Mouse (Mus musculus) stomach, embryonic 14.5 days (tissue): ENCODE results near the gene Kpna6. TPM values are rescaled to one million over a fixed set of nuclear protein-coding genes. Genes with fewer than 3 reads are reported as not detected.
"Not testable (repeated sequence)": the region's sequence is repeated elsewhere in the genome, so short reads cannot be mapped to it uniquely, and the experiment has no call there.

Experiments
- ATAC-seq: fragments of 200-750 bp; cut with Nextera tagmentation; 2 replicates; pipeline ENCODE4 v1.8.0; 2017; ENCODE audit warnings: low read depth, moderate TSS enrichment; ENCODE audit not compliant: insufficient number of reproducible peaks, insufficient read depth, low FRiP score
- H3K27ac ChIP-seq: fragments of 300-500 bp; sonication (generic); 2 replicates; pipeline ENCODE4 v1.5.1; 2014; ENCODE audit warnings: mild to moderate bottlenecking, low read length, moderate library complexity, mixed read lengths
- H3K27me3 ChIP-seq: fragments of 300-500 bp; sonication (generic); 2 replicates; pipeline ENCODE4 v1.6.1; 2014; ENCODE audit warnings: low read length, control low read depth, mixed read lengths; ENCODE audit not compliant: control insufficient read depth, insufficient read depth
- H3K36me3 ChIP-seq: fragments of 300-500 bp; sonication (generic); 2 replicates; pipeline ENCODE4 v1.6.1; 2014; ENCODE audit warnings: mild to moderate bottlenecking, control low read depth, low read length, moderate library complexity, mixed read lengths; ENCODE audit not compliant: control insufficient read depth, insufficient read depth
- H3K4me1 ChIP-seq: fragments of 300-500 bp; sonication (generic); 2 replicates; pipeline ENCODE4 v1.6.1; 2014; ENCODE audit warnings: low read length, control low read depth, mixed read lengths; ENCODE audit not compliant: control insufficient read depth, insufficient read depth
- H3K4me2 ChIP-seq: fragments of 300-500 bp; sonication (generic); replicated peaks from 2 replicates; pipeline ENCODE4 v1.6.1; 2014; ENCODE audit warnings: low read depth, low read length, control low read depth
- H3K4me3 ChIP-seq: fragments of 300-500 bp; sonication (generic); 2 replicates; pipeline ENCODE4 v1.5.1; 2014; ENCODE audit warnings: low read depth, low read length, control low read depth
- H3K9ac ChIP-seq: fragments of 300-500 bp; sonication (generic); replicated peaks from 2 replicates; pipeline ENCODE4 v1.6.1; 2014; ENCODE audit warnings: low read depth, mild to moderate bottlenecking, control low read depth, low read length, moderate library complexity, mixed read lengths
- H3K9me3 ChIP-seq: fragments of 300-500 bp; sonication (generic); 2 replicates; pipeline ENCODE4 v1.6.1; 2016; ENCODE audit warnings: low read depth, low read length, control low read depth; ENCODE audit not compliant: control insufficient read depth
- WGBS: fragments of 180-500 bp; shearing (Covaris S2); extraction: QIAGEN DNeasy Blood & Tissue Kit; methylation state at CpG from one replicate; pipeline ENCODE4 v1.1.7; 2014; 5-methylcytosine and 5-hydroxymethylcytosine counted together
- polyA plus RNA-seq: library from polyadenylated mRNA; unstranded; fragments of >200 nt; fragmentation: Nextera tagmentation; extraction: Ambion mirVana; gene quantifications from 2 replicates; pipeline ENCODE4 v1.2.1, GENCODE M21; 2014

Kpna6 gene
- polyA plus RNA-seq, result 12.0 and 14.4 TPM in 2 replicates

DNA sequence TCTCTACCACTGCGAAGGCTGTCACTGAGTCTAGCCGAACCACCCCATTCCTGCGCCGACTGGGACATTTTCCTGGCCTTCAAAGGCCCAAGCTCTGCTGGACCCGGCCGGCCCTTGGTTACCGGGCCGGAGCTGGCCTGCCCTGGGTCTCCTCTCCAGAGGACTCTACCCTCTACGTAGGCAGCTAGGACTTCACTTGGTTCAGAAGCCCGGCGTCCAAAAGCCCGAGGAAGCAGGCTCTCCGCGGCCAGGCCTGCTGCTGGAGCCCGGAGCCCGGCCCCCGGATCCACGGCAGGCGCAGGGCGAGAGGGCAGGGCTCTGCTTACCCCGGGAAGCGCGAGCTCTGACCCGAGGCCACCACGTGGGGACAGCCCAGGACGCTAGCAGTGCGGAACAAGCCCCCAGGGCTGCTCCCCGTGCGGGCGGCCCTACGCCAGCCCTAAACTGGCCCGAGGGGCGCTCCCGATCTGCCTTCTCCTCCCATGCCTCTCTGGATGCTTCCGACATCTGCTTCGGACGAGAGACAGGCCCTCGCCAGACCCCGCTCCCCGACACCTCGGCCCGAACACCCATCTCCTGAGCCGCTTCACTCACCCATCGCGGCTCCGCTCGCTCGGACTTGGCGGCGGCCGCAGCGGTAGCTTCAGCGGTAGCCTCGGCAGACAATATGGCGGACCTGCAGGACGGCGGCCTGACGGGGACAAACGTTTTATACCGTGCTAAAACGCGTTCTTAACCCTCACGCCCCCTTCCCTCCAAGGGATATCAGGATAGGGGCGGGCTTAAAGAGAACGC is at the start of gene Kpna6:
Gene Kpna6 (minus strand): TSS at position 685 of the 795 bp plus-strand sequence.
- Histone ChIP-seq H3K4me1 (peaks cover 9% of the 10 kb centered on the region; the same call in 1 of the 2 replicates), H3K4me2 (peak within 1 kb of the TSS; percentile 73)
- WGBS, result under 1% methylated on average over 65 of the region's 65 CpGs

DNA sequence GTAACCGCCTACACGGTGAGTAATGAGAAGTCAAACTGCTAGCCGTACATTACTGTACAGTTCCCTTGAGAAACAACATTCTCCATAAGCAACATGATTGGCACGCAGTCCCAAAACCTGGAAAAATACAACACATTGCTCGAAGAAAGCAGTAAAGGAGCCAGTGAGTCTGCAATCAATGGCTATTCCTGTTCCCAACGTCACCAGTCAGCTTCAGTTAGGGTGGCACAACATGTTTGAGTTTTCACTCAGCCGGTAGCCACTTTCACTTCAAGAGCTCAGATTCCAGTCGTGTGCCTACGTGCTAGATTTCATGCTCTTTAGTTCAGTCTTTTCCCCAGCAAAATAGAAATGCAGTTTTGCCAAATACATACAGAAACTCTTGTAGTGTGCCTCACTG is 43.7 kb upstream of the Kpna6 start:
- no peak overlapping the region for H3K4me2 ChIP-seq
- peaks cover 83% of the 10 kb centered on the region for H3K36me3 ChIP-seq
- no peak for ATAC-seq
- H3K4me3 ChIP-seq, result no peak overlapping the region
- no peak overlapping the region for H3K9ac ChIP-seq
- H3K27ac ChIP-seq, result no peak overlapping the region
- WGBS, result 90% methylated on average over 9 of the region's 9 CpGs
- H3K9me3 ChIP-seq, result no peaks in the 10 kb centered on the region
- H3K27me3 ChIP-seq, result no peaks in the 10 kb centered on the region
- H3K4me1 ChIP-seq, result no peaks in the 10 kb centered on the region

More for the DNA sequence above, at the start of gene Kpna6:
- Histone ChIP-seq H3K9me3 (no peaks in the 10 kb centered on the region), H3K27ac (peak within 1 kb of the TSS; percentile 95), H3K4me3 (peak within 1 kb of the TSS; percentile 68), H3K27me3 (no peaks in the 10 kb centered on the region), H3K36me3 (peaks cover 14% of the 10 kb centered on the region), H3K9ac (peak within 1 kb of the TSS; percentile 86)
- peak; percentile 90 for ATAC-seq

DNA sequence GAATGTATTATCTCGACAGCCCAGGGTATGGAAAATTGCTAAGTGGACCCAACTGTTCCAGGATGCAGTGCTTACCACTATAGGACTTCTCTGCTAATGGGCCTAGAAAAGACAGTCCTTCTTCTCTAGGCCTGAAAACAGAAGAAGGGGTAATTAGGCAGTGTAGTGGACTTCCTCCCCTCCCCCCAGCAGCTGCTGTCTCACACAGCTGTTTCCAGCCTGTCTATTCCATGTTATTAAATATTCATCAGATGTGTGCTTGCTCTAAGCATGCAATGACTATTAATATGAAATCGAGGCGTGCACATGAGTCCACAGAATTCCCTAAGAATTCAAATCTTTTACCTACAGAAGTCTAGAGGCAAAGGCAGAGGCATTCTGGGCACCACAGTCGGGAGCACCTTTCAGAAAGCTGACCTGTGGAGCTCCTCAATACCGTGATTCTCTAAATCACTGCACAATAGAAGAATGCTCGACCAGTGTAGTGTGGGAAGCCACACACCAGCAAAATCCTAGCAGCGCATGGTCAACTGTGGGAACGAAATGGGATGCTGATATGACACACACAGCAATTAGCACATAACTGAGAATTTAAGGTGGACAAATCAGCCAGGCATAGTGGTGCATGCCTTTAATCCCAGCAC is 37.0 kb upstream of the Kpna6 start:
- no peak overlapping the region for H3K9ac ChIP-seq
- H3K27me3 ChIP-seq, result no peaks in the 10 kb centered on the region
- H3K9me3 ChIP-seq, result no peaks in the 10 kb centered on the region
- H3K4me2 ChIP-seq, result no peak overlapping the region
- ATAC-seq, result no peak
- H3K27ac ChIP-seq, result no peak overlapping the region
- no peaks in the 10 kb centered on the region for H3K4me1 ChIP-seq
- H3K36me3 ChIP-seq, result peaks cover 79% of the 10 kb centered on the region
- WGBS, result 81% methylated on average over 8 of the region's 8 CpGs
- no peak overlapping the region for H3K4me3 ChIP-seq

DNA sequence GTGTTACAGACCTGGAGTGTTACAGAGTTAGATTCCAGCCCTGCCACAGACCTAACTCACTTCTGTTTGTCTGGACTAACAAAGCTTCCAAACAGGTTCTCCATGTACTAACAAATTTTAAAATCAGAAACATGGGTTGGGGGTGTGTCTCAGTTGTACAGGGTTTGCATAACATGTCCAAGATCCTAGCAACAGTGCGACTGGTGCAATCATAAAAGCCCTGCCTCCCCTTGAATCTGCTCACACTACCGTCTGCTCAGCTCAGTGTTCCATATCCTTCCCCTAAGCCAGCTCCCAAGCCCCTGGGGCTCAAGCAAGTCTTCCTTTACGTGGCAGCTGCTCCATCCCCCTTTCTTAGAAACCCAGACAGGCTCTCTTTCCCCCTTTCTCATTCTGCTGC is 34.2 kb upstream of the Kpna6 start:
- peaks cover 72% of the 10 kb centered on the region for H3K36me3 ChIP-seq
- no peaks in the 10 kb centered on the region for H3K27me3 ChIP-seq
- 81% methylated on average over 3 of the region's 3 CpGs for WGBS
- no peak overlapping the region for H3K9ac ChIP-seq
- H3K4me2 ChIP-seq, result no peak overlapping the region
- no peak for ATAC-seq
- H3K4me1 ChIP-seq, result peaks cover 18% of the 10 kb centered on the region
- no peak overlapping the region for H3K27ac ChIP-seq
- no peaks in the 10 kb centered on the region for H3K9me3 ChIP-seq
- no peak overlapping the region for H3K4me3 ChIP-seq

DNA sequence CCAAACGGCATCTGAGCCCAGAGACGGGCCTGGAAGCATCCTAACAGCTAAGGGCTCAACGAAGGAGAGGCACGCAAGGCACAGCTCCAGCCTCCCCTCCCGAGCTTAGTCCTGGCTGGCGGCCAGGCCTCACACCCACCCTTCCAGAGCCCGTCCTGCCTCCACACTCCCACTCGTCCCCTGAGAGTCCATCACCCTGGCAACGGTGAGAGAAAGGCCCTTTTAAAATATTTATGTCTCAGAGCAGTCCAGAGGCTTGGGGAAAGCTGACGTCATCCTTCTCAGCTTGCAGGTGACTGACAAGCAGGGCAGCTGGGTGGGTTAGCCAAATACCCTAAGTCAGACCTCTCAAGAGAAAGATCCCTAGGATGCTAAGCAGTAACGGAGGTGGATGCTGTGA is 29.9 kb upstream of the Kpna6 start:
- peak; percentile 88; the same call in 1 of the 2 replicates for ATAC-seq
- no peak overlapping the region for H3K4me2 ChIP-seq
- no peak overlapping the region for H3K9ac ChIP-seq
- peaks cover 21% of the 10 kb centered on the region for H3K4me1 ChIP-seq
- no peaks in the 10 kb centered on the region for H3K27me3 ChIP-seq
- 19% methylated on average over 11 of the region's 11 CpGs for WGBS
- no peak overlapping the region for H3K4me3 ChIP-seq
- H3K9me3 ChIP-seq, result no peaks in the 10 kb centered on the region
- peaks cover 37% of the 10 kb centered on the region for H3K36me3 ChIP-seq
- peak overlapping the region; percentile 84 for H3K27ac ChIP-seq

DNA sequence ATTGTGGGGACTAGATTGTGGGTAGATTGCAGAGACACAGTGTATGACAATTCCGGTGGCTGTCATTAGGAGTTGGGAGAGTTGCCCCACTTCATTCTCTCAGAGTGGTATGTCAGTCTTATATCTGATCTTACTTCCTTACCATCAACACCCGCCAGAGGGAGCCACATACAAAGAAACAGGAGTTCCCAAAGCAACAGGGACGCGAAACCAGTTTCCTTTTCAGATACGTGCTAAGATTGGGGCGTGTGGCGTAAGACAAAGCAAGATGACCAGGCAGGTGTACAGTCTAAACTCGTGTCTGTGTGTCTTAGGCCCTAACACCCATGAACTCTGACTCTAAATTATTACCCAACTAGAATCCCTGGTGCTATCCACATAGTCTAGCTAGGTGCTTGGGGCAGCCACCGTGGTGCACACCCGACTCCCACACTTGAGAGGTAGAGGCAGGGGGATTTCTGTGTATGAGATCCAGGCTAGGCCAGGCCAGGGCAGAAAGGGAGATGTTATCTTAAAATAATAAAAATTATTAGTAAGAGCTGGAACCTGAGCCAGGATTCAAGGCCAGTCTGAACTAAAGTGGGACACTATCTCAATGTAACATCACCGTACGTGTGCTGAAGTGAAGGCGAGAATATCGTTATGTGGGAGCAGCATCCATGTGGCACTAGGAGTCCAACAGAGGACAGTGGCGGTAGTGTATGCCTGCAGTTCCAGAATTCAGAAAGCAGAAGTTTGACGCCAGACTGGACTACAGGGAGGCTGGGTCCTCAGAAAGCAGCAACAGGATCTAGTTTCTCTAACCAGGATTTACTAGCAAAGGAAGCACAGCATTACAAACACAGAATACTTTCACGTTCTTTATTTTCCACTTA is 29.2 kb upstream of the Kpna6 start:
- WGBS, result 46% methylated on average over 17 of the region's 17 CpGs
- H3K4me2 ChIP-seq, result no peak overlapping the region
- no peaks in the 10 kb centered on the region for H3K9me3 ChIP-seq
- no peak overlapping the region for H3K9ac ChIP-seq
- peak overlapping the region; percentile 84 for H3K27ac ChIP-seq
- peaks cover 25% of the 10 kb centered on the region for H3K4me1 ChIP-seq
- peaks cover 35% of the 10 kb centered on the region for H3K36me3 ChIP-seq
- H3K27me3 ChIP-seq, result no peaks in the 10 kb centered on the region
- ATAC-seq, result peak; percentile 43; the same call in 1 of the 2 replicates
- H3K4me3 ChIP-seq, result no peak overlapping the region

DNA sequence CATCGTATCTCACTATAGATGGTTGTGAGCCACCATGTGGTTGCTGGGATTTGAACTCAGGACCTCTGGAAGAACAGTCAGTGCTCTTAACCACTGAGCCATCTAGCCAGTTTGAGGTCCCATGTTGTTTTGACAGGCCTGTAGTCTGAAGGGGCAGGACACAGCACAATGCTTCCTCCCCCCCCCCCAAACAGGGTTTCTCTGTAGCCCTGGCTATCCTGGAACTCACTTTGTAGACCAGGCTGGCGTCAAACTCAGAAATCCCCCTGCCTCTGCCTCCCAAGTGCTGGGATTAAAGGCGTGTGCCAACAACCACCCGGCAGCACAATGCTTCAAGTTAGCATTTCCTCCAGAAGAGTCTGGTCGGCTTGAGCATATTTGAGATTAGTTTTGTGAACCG is 28.1 kb upstream of the Kpna6 start:
- H3K9me3 ChIP-seq, H3K4me3 ChIP-seq, H3K27ac ChIP-seq, H3K9ac ChIP-seq, H3K27me3 ChIP-seq, ATAC-seq, H3K4me2 ChIP-seq: not testable (repeated sequence)
- Histone ChIP-seq H3K36me3 (peaks cover 25% of the 10 kb centered on the region), H3K4me1 (peaks cover 26% of the 10 kb centered on the region)
- WGBS, result 90% methylated on average over 6 of the region's 6 CpGs

DNA sequence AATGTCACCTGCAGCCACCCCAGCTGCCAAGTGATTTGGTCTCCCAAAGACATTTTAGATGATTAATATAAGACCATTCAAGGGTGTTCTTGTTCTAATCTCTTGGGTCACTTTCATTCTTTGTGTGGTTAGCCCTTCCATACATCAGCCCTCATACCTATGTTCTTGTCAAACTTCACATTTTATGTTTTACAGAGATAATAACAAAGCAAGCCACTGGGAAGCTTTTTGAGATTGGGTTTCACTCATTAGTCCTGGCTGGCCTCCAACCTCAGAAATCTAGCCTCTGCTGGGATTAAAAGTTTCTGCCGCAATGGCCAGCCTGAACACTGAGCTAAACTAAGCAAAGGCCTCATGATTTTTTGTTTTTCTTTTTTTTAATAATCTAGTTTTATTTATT is 27.6 kb upstream of the Kpna6 start:
- no peaks in the 10 kb centered on the region for H3K27me3 ChIP-seq
- no peak overlapping the region for H3K4me2 ChIP-seq
- WGBS, result 41% methylated on average over 1 of the region's 1 CpGs
- H3K4me3 ChIP-seq, result no peak overlapping the region
- H3K4me1 ChIP-seq, result peaks cover 29% of the 10 kb centered on the region
- no peak overlapping the region for H3K9ac ChIP-seq
- no peak overlapping the region for H3K27ac ChIP-seq
- no peaks in the 10 kb centered on the region for H3K9me3 ChIP-seq
- peaks cover 22% of the 10 kb centered on the region for H3K36me3 ChIP-seq
- no peak for ATAC-seq
